Mouse (Mus musculus) cortical plate, adult 2 months (tissue): ENCODE measurements at regions not wholly inside any gene's neighbourhood (a gene's known extent, or its start where the extent isn't known, plus 50 kb on each side); places are given as distances from the start of the nearest gene placed in this dataset.

Source experiments
- CTCF ChIP-seq: fragments of 200-500 bp; IDR thresholded peaks from 2 replicates; pipeline ENCODE4 v1.5.1; 2011; ENCODE audit warnings: mild to moderate bottlenecking, control low read depth, low read length; ENCODE audit not compliant: insufficient read depth; ENCODE audit errors: extremely low read depth
- POLR2A ChIP-seq: fragments of 200-500 bp; IDR thresholded peaks from 2 replicates; pipeline ENCODE4 v1.6.1; 2011; ENCODE audit warnings: mild to moderate bottlenecking, low read length, control low read depth; ENCODE audit not compliant: insufficient read depth; ENCODE audit errors: extremely low read depth

- TF ChIP-seq CTCF, result no peak
- TF ChIP-seq POLR2A, result no peak
Observed at GRCm38 (mm10) chr11:63684228-63684980, 237.7 kb downstream of the Hs3st3b1 start.
